Mouse (Mus musculus) liver, embryonic 12.5 days (tissue): ENCODE results near the gene Foxp4. TPM values are rescaled to one million over a fixed set of nuclear protein-coding genes. Genes with fewer than 3 reads are reported as not detected.

Experiments
- ATAC-seq: fragments of 200-750 bp; cut with Nextera tagmentation; 2 replicates; pipeline ENCODE4 v1.8.0; 2017; ENCODE audit warnings: moderate number of reproducible peaks, mild to moderate bottlenecking, moderate library complexity
- H3K27ac ChIP-seq: fragments of 300-500 bp; sonication (generic); 2 replicates; pipeline ENCODE4 v1.5.1; 2016; ENCODE audit warnings: mild to moderate bottlenecking
- H3K27me3 ChIP-seq: fragments of 300-500 bp; sonication (generic); replicated peaks from 2 replicates; pipeline ENCODE4 v1.6.1; 2016; ENCODE audit warnings: mild to moderate bottlenecking, moderate library complexity
- H3K36me3 ChIP-seq: fragments of 300-500 bp; sonication (generic); 2 replicates; pipeline ENCODE4 v1.6.1; 2016; ENCODE audit warnings: mild to moderate bottlenecking, moderate library complexity
- H3K4me1 ChIP-seq: fragments of 300-500 bp; sonication (generic); 2 replicates; pipeline ENCODE4 v1.6.1; 2016
- H3K4me2 ChIP-seq: fragments of 300-500 bp; sonication (generic); 2 replicates; pipeline ENCODE4 v1.6.1; 2016; ENCODE audit warnings: mild to moderate bottlenecking, moderate library complexity
- H3K4me3 ChIP-seq: fragments of 300-500 bp; sonication (generic); 2 replicates; pipeline ENCODE4 v1.5.1; 2016; ENCODE audit warnings: mild to moderate bottlenecking, moderate library complexity
- H3K9ac ChIP-seq: fragments of 300-500 bp; sonication (generic); 2 replicates; pipeline ENCODE4 v1.6.1; 2016; ENCODE audit warnings: mild to moderate bottlenecking, moderate library complexity
- H3K9me3 ChIP-seq: fragments of 300-500 bp; sonication (generic); replicated peaks from 2 replicates; pipeline ENCODE4 v1.6.1; 2016; ENCODE audit warnings: mild to moderate bottlenecking, moderate library complexity
- WGBS: fragments of 180-500 bp; shearing (Covaris S2); methylation state at CpG from one replicate; pipeline ENCODE4 v1.1.7; 2016; ENCODE audit not compliant: insufficient replicate concordance; 5-methylcytosine and 5-hydroxymethylcytosine counted together
- polyA plus RNA-seq: library from polyadenylated mRNA; unstranded; fragments of >200 nt; fragmentation: Nextera tagmentation; extraction: Ambion mirVana; gene quantifications from 2 replicates; pipeline ENCODE4 v1.2.1, GENCODE M21; 2016

Gene Foxp4
- polyA plus RNA-seq, 1 experiment from 2014 or later = 13.9 TPM

DNA sequence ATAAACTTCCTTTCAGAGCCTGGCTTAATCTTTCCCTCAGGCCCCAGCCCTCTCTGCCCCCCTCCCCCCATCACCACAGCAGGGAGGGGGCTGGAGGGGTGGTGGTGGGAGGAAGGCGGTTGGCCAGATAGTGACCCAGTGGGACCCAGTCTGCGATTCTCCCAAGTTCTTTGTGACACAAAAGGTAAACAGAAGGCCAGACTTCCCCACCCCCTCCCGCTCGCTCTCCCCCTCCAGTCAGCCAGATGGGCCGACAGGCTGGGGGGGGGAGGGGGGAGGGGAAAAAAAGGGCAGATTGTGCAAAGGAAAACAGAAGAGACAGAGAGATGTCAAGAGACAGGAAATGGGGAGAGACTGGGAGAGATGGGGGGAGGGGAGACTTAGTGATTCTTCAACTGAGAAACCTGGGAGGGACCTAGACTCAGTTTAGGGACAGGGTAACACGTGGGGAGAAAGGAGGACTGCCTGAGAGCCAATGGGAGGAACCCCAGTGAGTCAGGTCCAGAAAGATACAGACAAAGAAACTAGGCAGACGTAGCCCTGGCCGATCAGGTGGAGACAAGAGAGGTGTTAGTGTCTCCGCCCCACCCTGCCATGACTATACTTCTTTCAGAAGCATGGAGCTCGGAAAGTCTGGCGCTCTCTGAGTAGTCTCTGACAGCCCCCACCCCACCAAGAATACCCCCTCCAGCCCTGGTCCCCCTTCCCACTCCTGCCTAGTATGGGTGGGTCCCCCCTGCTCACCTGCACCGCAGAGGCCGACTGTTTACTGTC is 36.9 kb downstream of the Foxp4 start:
- H3K4me2 ChIP-seq = peak overlapping the region; percentile 31
- no peaks in the 10 kb centered on the region for H3K9me3 ChIP-seq
- no peak overlapping the region for H3K4me3 ChIP-seq
- WGBS = 17% methylated on average over 13 of the region's 13 CpGs
- H3K9ac ChIP-seq = peak overlapping the region; percentile 15; the same call in 1 of the 2 replicates
- H3K27me3 ChIP-seq = no peaks in the 10 kb centered on the region
- H3K36me3 ChIP-seq = peaks cover 25% of the 10 kb centered on the region
- ATAC-seq = peak; percentile 50
- H3K27ac ChIP-seq = peak overlapping the region; percentile 74
- peaks cover 48% of the 10 kb centered on the region for H3K4me1 ChIP-seq

DNA sequence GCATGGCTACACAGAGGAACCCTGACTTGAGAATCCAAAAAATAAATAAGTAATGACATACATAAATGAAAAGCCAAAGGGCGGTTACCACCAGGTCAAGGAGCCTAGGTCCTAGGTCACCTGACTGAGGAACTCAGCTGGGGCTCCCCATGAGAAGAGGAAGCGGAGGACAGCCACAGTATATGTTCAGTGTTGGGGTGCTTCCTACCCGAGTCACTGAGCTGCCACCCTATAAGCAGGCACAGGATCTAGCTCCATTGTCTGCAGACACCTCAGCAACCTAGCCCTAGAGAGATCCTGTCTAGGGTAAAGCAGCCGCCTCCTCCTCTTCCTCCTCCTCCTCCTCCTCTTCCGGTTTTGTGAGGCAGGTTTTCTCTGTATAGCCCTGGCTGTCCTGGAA is 41.3 kb downstream of the Foxp4 start:
- 65% methylated on average over 5 of the region's 5 CpGs for WGBS
- ATAC-seq = no peak
- no peak overlapping the region for H3K4me2 ChIP-seq
- no peak overlapping the region for H3K9ac ChIP-seq
- H3K27ac ChIP-seq = no peak overlapping the region
- peaks cover 49% of the 10 kb centered on the region for H3K36me3 ChIP-seq
- H3K9me3 ChIP-seq = no peaks in the 10 kb centered on the region
- no peak overlapping the region for H3K4me3 ChIP-seq
- H3K4me1 ChIP-seq = peaks cover 47% of the 10 kb centered on the region
- no peaks in the 10 kb centered on the region for H3K27me3 ChIP-seq

DNA sequence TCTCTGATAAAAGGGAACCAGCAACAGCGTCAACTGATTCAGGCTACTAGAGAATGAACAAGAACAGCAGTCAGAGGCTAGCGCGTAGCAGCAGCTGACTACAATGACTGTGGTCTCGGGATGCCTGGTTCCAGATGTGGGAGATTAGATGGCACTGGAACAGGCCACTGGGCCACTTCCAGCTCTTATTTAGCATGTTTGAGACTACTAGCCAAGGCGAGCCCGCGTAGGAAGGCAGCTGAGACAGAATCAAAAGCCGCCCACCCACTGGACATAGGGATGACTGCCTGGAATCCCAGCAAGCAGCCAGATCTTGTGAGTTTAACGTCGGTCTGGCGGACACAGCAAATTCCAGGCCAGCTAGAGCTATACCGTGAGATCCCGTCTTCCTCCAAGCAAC is 43.1 kb downstream of the Foxp4 start:
- Histone ChIP-seq H3K36me3 (peaks cover 62% of the 10 kb centered on the region), H3K4me1 (peaks cover 36% of the 10 kb centered on the region), H3K9ac (no peak overlapping the region), H3K4me2 (no peak overlapping the region), H3K27ac (no peak overlapping the region), H3K9me3 (no peaks in the 10 kb centered on the region), H3K4me3 (no peak overlapping the region), H3K27me3 (no peaks in the 10 kb centered on the region)
- WGBS = 80% methylated on average over 13 of the region's 13 CpGs
- ATAC-seq = no peak

DNA sequence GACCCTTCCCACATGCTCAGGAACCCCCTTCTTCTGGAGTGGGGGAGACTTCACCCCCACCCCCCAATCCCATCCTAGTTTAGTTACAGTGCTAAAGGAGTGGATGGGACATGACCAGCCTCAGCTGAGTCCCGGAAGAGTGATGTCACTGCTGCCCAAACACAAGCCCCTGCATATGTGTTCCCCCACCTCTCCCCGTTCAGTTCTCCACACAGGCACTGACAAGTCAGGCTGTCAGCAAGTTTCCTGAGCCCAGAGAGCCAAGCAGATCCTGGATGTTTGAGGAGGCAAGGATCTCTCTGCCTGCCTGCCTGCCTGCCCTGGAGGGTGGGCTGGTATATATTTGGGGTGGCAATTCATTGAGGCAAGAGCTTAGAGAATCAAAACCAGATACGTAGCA is 45.2 kb downstream of the Foxp4 start:
- 48% methylated on average over 3 of the region's 3 CpGs for WGBS
- H3K4me1 ChIP-seq = peaks cover 34% of the 10 kb centered on the region
- no peak overlapping the region for H3K4me3 ChIP-seq
- H3K9me3 ChIP-seq = no peaks in the 10 kb centered on the region
- H3K9ac ChIP-seq = no peak overlapping the region
- no peaks in the 10 kb centered on the region for H3K27me3 ChIP-seq
- ATAC-seq = no peak
- H3K4me2 ChIP-seq = no peak overlapping the region
- H3K36me3 ChIP-seq = peaks cover 64% of the 10 kb centered on the region
- no peak overlapping the region for H3K27ac ChIP-seq

DNA sequence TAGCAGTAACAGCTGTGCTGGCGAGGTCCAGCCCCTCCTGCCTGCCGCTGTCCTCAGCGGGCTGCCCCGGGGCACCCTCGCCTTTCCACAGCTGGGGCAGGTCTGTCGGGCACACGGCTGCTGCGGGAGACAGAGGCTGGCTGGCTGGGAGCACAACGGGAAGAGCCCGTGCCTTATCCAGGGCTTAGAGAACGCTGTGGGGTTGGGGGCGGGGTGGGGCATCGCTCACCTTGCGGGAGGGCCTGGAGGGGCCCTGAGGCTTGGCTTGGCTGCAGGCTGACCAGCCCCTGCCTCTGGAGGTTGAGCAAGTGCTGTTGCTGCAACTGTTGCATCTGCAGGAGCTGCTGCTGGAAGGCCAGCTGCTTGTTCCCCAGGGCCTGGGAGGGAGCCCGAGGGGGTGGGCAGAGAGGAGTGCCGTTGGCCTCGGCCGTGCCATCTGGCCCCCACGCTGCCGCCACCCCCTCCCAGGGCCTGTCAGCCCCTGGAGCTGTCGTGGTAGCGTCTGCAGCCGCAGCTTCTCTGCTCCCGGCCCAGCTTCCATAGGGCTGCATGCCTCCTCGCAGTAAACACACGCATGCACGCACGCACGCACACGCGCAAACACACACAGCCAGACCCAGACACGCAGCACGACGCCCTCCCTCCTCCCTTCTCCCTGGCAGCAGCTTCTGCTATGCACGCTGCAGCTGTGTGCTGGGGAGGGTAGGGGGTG is 45.9 kb downstream of the Foxp4 start:
- WGBS = 60% methylated on average over 35 of the region's 35 CpGs
- H3K9me3 ChIP-seq = no peaks in the 10 kb centered on the region
- no peak overlapping the region for H3K4me2 ChIP-seq
- peaks cover 40% of the 10 kb centered on the region for H3K4me1 ChIP-seq
- no peak overlapping the region for H3K9ac ChIP-seq
- H3K36me3 ChIP-seq = peaks cover 57% of the 10 kb centered on the region
- no peaks in the 10 kb centered on the region for H3K27me3 ChIP-seq
- no peak overlapping the region for H3K4me3 ChIP-seq
- no peak for ATAC-seq
- H3K27ac ChIP-seq = no peak overlapping the region

DNA sequence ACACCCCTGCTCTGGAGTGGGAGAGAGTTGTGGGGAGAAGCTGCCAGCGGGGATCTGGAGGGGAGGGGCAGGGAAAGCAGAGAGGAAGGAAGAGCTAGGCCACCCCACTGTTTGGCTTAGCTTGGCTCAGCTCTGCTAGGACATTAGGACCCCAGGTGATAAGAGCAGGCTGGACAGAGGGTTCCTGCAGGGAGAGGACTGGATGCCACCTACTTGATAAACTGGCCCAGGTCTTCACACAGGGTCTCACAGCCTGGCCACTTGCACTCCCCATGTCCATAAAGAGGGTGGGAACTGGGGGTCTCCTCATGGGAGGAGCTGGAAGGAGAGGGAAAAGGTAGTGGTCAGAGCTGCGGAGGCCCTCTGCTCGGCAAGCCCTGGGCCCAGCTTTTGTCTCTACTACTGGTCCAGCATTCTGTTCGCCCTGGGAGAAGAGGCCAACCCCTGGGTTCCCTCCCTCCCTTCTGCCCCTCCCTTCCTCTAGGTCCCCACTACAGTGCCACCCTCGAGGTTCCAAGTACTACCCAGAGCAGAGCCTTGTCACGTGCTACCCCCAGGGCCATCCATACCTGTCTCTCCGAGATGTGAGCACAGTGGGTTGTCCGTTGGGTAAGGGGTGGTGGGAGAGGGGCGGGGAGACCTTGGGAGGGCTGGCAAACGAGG is 46.6 kb downstream of the Foxp4 start:
- Histone ChIP-seq H3K9ac (no peak overlapping the region), H3K9me3 (no peaks in the 10 kb centered on the region), H3K27ac (no peak overlapping the region), H3K27me3 (no peaks in the 10 kb centered on the region), H3K4me3 (no peak overlapping the region), H3K36me3 (peaks cover 61% of the 10 kb centered on the region), H3K4me2 (no peak overlapping the region), H3K4me1 (peaks cover 42% of the 10 kb centered on the region)
- ATAC-seq = no peak
- 58% methylated on average over 10 of the region's 10 CpGs for WGBS

DNA sequence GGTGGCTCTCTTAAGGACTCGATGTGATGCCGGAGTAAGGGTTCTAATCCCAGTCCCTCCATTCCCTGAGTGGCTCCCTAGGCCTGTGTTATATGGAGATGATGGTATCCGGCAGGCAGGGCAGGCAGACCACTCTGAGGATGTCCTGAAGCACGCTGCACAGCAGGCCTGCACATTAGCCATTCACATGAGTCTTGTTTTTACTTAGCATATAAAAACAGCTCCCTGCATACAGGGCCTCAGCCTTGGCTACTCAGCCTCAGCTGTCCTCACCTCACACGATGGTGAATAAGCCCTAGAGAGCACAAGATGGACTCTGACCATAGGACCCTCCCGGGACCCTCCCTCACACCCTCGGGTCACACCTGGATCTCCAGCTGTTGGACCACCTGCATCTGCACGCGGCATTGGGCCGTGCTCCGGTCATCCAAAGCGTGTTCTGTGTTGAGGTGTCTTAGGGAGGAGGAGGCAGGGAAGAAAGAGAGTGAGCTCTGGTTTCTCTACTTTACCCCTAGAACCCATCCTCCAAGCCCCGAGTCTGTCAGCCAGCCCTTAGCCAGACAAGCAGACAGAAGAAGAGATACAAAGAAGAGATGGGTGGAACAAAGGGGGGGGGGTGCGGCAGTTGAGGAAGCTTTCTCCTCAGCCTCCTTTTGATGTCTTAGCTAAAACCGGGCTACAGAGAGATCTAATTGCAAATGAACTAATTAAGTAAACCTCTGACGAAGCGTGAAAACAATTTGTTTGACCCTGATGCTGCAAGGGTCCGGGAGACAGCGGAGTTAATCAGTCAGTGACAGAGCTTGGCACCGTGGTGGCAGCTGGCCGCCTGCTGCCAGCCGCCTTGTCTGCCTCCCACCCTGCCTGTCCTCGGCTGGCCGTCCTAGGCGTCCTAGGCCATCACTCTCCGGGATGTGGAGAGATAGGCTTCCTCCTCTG is 47.4 kb downstream of the Foxp4 start:
- H3K36me3 ChIP-seq = peaks cover 68% of the 10 kb centered on the region
- peaks cover 41% of the 10 kb centered on the region for H3K4me1 ChIP-seq
- H3K9ac ChIP-seq = no peak overlapping the region
- H3K27ac ChIP-seq = no peak overlapping the region
- no peak overlapping the region for H3K4me2 ChIP-seq
- 65% methylated on average over 26 of the region's 26 CpGs for WGBS
- H3K4me3 ChIP-seq = no peak overlapping the region
- no peak for ATAC-seq
- no peaks in the 10 kb centered on the region for H3K27me3 ChIP-seq
- H3K9me3 ChIP-seq = no peaks in the 10 kb centered on the region

DNA sequence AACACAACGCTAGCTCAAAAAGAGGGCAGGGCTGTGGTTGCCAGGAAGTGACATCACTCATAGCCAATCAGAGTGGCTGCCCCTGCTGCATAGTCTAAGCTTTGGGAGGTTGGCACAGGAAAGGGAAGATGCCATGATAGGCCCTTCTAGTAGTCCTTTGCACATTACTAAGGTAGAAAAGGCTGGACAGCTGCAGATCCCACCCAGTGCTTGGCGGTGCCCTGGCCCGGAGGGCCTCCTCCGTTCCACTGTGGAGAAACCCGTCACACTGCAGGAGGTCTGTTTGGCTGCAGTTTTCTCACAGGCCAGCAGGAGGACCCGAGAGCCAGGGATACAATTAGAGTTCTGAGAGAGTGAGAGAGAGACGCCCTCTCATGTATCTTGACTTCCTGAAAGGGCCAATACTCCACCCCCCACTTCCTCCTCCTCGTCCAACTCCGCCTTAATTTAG is 51.1 kb downstream of the Foxp4 start:
- peak; percentile 69 for ATAC-seq
- Histone ChIP-seq H3K27ac (no peak overlapping the region), H3K9ac (no peak overlapping the region), H3K27me3 (no peaks in the 10 kb centered on the region), H3K4me3 (peak overlapping the region; percentile 30), H3K36me3 (peaks cover 82% of the 10 kb centered on the region), H3K4me1 (peaks cover 22% of the 10 kb centered on the region), H3K9me3 (no peaks in the 10 kb centered on the region), H3K4me2 (peak overlapping the region; percentile 59)
- WGBS = 9% methylated on average over 9 of the region's 9 CpGs

DNA sequence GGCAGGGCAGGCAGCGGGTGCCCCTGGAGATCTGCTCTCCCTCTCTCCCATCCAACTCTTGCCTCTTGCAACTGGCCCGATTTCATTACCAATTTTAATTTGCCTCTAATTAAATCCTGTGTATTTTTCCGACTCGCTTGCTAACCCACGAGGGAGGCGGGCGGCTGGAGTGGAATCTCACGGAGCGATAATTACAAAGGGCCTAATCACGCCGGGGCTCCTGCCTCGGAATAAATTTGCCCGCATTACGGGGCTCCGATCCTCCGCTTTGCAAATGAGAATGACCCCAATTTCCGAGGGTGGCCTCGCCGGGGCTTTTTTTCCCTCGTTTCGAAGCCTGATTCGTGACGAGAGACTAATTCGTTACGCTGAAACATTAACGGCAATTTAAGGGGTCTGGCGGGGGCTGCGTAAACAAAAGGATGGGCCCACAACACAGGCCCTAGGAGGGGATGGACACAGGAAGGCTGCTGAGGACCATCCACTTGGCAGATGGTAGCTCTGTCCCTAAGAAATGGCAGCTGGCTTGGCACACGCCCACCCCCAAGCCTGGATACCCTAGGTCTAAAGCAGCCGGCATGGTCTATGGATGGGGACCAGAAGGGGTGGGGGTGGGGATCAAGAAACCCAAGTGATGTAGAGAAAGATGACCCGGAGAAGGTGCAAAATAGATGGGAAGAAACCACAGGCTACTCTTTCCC is 52.0 kb downstream of the Foxp4 start:
- Histone ChIP-seq H3K9me3 (no peaks in the 10 kb centered on the region), H3K27ac (no peak overlapping the region), H3K27me3 (no peaks in the 10 kb centered on the region), H3K4me2 (no peak overlapping the region), H3K4me3 (no peak overlapping the region), H3K4me1 (peaks cover 13% of the 10 kb centered on the region), H3K36me3 (peaks cover 80% of the 10 kb centered on the region), H3K9ac (no peak overlapping the region)
- 87% methylated on average over 31 of the region's 31 CpGs for WGBS
- ATAC-seq = no peak

DNA sequence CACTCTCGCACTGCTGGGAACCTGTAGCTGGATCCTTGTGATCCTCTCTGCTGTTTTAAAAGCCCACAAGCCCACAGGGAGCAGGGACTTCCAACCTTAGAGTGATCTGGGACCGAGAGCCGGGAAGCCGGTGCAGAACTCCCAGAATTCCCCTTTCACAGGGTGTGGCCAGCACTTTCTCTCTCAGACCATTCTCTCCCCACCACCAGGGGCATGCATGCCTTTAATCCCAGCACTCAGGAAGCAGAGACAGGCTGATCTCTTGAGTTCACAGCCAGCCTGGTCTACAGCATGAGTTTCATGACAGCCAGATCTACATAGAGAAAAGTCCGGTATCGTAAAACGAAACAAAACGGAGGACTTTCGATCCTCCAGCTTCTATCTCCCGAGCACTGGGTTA is 54.6 kb downstream of the Foxp4 start:
- Histone ChIP-seq H3K27ac (no peak overlapping the region), H3K4me2 (no peak overlapping the region), H3K9ac (no peak overlapping the region), H3K36me3 (peaks cover 57% of the 10 kb centered on the region), H3K4me1 (peaks cover 13% of the 10 kb centered on the region), H3K9me3 (no peaks in the 10 kb centered on the region), H3K27me3 (peaks cover 5% of the 10 kb centered on the region; the same call in 1 of the 2 replicates), H3K4me3 (no peak overlapping the region)
- no peak for ATAC-seq
- WGBS = 87% methylated on average over 10 of the region's 10 CpGs

DNA sequence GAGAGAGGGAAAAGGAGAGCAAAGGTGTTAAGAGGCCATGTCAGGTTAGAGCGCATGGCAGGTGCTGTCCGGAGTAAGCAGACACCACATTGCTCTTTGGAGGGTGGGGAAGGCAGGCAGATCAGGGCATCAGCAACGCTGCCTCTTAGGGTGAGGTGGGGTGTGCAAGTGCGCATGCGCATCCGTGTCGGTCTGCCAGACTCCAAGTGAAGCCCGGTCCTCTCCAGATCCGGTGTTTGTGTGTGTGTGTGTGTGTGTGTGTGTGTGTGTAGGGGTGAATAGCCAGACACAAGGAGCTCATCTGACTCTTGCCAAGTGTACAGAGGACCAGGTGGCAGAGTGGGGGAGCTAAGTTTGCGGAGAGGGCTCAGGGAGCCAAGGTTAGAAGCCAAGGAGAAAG is 58.4 kb downstream of the Foxp4 start:
- Histone ChIP-seq H3K27ac (no peak overlapping the region), H3K36me3 (peaks cover 32% of the 10 kb centered on the region), H3K9ac (no peak overlapping the region), H3K4me2 (no peak overlapping the region), H3K4me1 (peaks cover 7% of the 10 kb centered on the region; the same call in 1 of the 2 replicates), H3K27me3 (peaks cover 15% of the 10 kb centered on the region; the same call in 1 of the 2 replicates), H3K4me3 (no peak overlapping the region), H3K9me3 (no peaks in the 10 kb centered on the region)
- 64% methylated on average over 10 of the region's 10 CpGs for WGBS
- ATAC-seq = no peak
